8 mouse cellular contexts compared by ENCODE assay signal in genomic region chr4:141477681-141478102, GRCm38 (mm10). TPM values are rescaled to one million over a fixed set of nuclear protein-coding genes. Genes with fewer than 3 reads are reported as not detected.
DNase-seq lines count a peak whose midpoint lies in the region; ATAC-seq and TF ChIP-seq lines count a peak whose summit lies in the region.
"Had no signal": no experiment of that assay in that cellular context is flagged by ENCODE, and none has a peak within 500 bp of the region (broad histone marks: within the 10 kb centered on the region; RNA-seq: fewer than 3 reads in every experiment).

No protein-coding gene starts in this region.

- no peak overlapping the region for H3K4me3 ChIP-seq in testis, adult 2 months (ENCODE audit: control insufficient read depth, low read depth, low read length)
- no peak overlapping the region for H3K4me3 ChIP-seq in neural tube, embryonic 15.5 days (replicated peaks)

- H3K9ac ChIP-seq in neural tube, embryonic 15.5 days (replicated peaks), result no peak overlapping the region

- no peak for TF ChIP-seq CTCF in testis, adult 2 months (IDR thresholded peaks at IDR 0.05; ENCODE audit: control insufficient read depth, insufficient read depth, insufficient replicate concordance, low read depth, low read length)

- no peaks in the 10 kb centered on the region for H3K27me3 ChIP-seq in testis, adult 2 months (ENCODE audit: control insufficient read depth, insufficient read depth, low read length)
- H3K27me3 ChIP-seq in neural tube, embryonic 15.5 days (replicated peaks), result no peaks in the 10 kb centered on the region

- ATAC-seq in neural tube, embryonic 15.5 days (ENCODE audit: low FRiP score), result no peak

- TF ChIP-seq POLR2A in testis, adult 2 months (IDR thresholded peaks at IDR 0.05; ENCODE audit: control insufficient read depth, low read depth, low read length), result no peak

- no peaks in the 10 kb centered on the region for H3K9me3 ChIP-seq in neural tube, embryonic 15.5 days (replicated peaks)

- H3K4me2 ChIP-seq in neural tube, embryonic 15.5 days, result no peak overlapping the region

- WGBS in neural tube, embryonic 15.5 days, result 74% methylated on average over 16 of the region's 16 CpGs

- H3K27ac ChIP-seq in testis, adult 2 months (ENCODE audit: control insufficient read depth, insufficient read depth, low read depth, low read length), result peak overlapping the region; percentile 27; the same call in 1 of the 2 replicates
- peak overlapping the region; percentile 76 for H3K27ac ChIP-seq in neural tube, embryonic 15.5 days (replicated peaks)

- H3K4me1 ChIP-seq in testis, adult 2 months (ENCODE audit: control insufficient read depth, insufficient read depth, low read length), result no peaks in the 10 kb centered on the region
- H3K4me1 ChIP-seq in neural tube, embryonic 15.5 days, result peaks cover 12% of the 10 kb centered on the region; the same call in 1 of the 2 replicates

- H3K36me3 ChIP-seq in testis, adult 2 months (ENCODE audit: control insufficient read depth, insufficient read depth, low read length), result no peaks in the 10 kb centered on the region; the same call in none of the 2 replicates
- peaks cover 96% of the 10 kb centered on the region for H3K36me3 ChIP-seq in neural tube, embryonic 15.5 days

- no peak for DNase-seq in testis, postnatal 14 days (ENCODE audit: low spot score)
- peak; percentile 95 to 97 for DNase-seq in cerebellum, postnatal 25 days
- peak; percentile 63 to 82 for DNase-seq in heart, adult 9 months (ENCODE audit: low spot score in 2 of 2)
- peak; percentile 68 to 80 for DNase-seq in left cerebral cortex, adult 18-20 months (ENCODE audit: low spot score in 2 of 2)
- DNase-seq in urinary bladder, postnatal 10 days (ENCODE audit: low spot score), result no peak

RNA-seq across cellular contexts. Expression of gene Zbtb17, which starts 33.2 kb away (rescaled TPM):
- polyA plus RNA-seq in testis, adult 2 months (2012; rRNA removed), result 24.6 and 28.4 TPM in 2 replicates
- 10 to 100 TPM; 38.8 to 47.7 TPM for total RNA-seq in left cerebral cortex, adult 18-20 months (2021)
- 34.8 and 34.9 TPM in 2 replicates for polyA plus RNA-seq in neural tube, embryonic 15.5 days (2015; fragmentation: Nextera tagmentation; extraction: Ambion mirVana)

RNA-seq across cellular contexts. Expression of gene Srarp, which starts 41.8 kb away (rescaled TPM):
- polyA plus RNA-seq in testis, adult 2 months (2012; rRNA removed), result 0.67 TPM in 2 replicates
- 1 to 10 TPM; 2.3 to 4.9 TPM for total RNA-seq in left cerebral cortex, adult 18-20 months (2021)
- polyA plus RNA-seq in neural tube, embryonic 15.5 days (2015; fragmentation: Nextera tagmentation; extraction: Ambion mirVana), result 0.27 and 0.58 TPM in 2 replicates
- polyA plus RNA-seq: embryonic facial prominence, embryonic 11.5 days had no signal

RNA-seq across cellular contexts. Expression of gene Hspb7, which starts 57.1 kb away (rescaled TPM):
- polyA plus RNA-seq in testis, adult 2 months (2012; rRNA removed), result 24.6 and 24.7 TPM in 2 replicates
- total RNA-seq in left cerebral cortex, adult 18-20 months (2021), result under 1 TPM; 0.16 to 0.46 TPM
- 0.31 and 1.0 TPM in 2 replicates for polyA plus RNA-seq in neural tube, embryonic 15.5 days (2015; fragmentation: Nextera tagmentation; extraction: Ambion mirVana)

Comparison
In these comparisons a context has a peak if more than half of its experiments do, and no peak if none do; other contexts are left out.
1. DNase-seq: peak in cerebellum, postnatal 25 days (2 of 2), heart, adult 9 months (2 of 2) and left cerebral cortex, adult 18-20 months (2 of 2); none in testis, postnatal 14 days (single experiment) and urinary bladder, postnatal 10 days (single experiment).
2. RNA of gene Hspb7, which starts 57.1 kb away (polyA plus RNA-seq): 24.6 to 24.7 TPM in testis, adult 2 months; 0.31 to 1.0 TPM in neural tube, embryonic 15.5 days; every median in the first group is over 10 times any median in the second.